Mouse (Mus musculus) thymus, postnatal 0 days (tissue): ENCODE measurements around the gene Ttyh2. TPM values are rescaled to one million over a fixed set of nuclear protein-coding genes. Genes with fewer than 3 reads are reported as not detected.

Source experiments
- DNase-seq: peaks from one replicate; pipeline ENCODE4 v3.0.0-alpha.2; 2015; ENCODE audit warnings: low spot score
- polyA plus RNA-seq: library from polyadenylated mRNA; unstranded; fragments of >200 nt; fragmentation: Nextera tagmentation; extraction: Ambion mirVana; gene quantifications from 2 replicates; pipeline ENCODE4 v1.2.1, GENCODE M21; 2015

Ttyh2 gene
- 11.1 and 12.2 TPM in 2 replicates for polyA plus RNA-seq

- DNase-seq = peak; percentile 43
Measured at GRCm38 (mm10) chr11:114675341-114675825, at the start of gene Ttyh2. Gene Ttyh2, plus strand, starts transcription at chr11:114675431.

DNA sequence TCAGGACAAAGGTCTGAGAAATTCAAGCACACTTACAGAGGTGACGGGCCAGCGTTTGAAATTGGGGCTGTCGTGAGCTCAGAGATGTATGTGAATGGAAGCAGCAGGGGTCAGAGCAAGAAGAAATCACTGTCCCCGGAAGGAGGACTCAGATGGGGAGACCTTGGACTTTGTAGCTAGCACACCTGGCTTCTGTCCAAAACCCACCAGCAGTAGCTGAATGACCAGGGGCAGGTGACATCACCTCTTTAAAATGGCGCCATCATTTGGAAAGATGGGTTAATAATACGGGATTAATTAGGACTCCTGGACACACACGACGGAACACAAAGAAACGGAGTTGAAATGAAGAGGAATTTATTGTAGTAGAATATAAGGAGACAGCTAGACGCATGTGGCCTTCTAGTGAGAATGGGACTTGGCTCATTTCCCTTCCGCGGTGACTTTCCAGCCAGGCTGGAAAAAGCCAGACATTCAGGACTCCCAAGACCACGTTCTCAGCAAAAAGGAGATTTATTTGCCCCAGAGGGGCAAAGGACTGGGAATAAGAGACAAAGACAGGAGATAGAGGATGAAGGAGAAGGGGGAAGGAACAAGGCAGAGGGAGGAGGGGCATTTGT is 49.0 kb upstream of the Ttyh2 start:
- DNase-seq = no peak

DNA sequence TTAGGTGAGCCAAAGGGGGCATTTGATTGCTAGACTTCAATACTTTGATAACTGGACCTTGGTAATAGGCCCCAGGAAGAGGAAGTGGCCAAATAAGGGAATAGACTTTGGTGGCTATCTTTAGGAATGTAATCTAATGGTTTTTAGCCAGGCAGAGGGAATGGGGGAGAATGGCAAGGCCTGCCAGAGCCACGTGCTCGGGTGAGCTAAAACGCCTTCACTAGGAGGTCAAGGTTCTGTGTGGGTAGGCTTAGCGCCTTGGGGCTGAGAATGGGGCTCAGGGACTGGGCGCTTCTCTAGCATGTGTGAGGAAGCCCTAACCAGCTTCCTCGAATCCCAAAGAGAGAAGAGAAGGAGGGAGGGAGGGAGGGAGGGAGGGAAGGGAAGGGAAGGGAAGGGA is 48.2 kb upstream of the Ttyh2 start:
- no peak for DNase-seq

DNA sequence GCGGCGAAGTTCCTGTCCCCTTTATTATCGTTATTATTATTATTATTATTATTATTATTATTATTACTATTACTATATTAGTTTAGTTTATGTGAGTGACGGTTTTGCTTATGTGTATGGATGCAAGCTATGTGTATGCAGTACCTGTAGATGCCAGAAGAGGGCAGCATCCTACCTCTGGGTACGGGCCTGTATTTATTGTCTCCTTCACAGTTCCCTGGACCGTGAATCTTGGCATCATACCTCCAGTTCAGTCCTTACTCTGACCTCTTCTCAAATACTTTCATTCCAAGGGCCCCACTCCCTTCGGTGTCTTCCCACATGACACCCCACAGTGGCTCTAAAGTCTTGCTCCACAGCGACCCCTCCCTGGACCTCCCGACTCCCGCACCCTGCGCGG is 47.2 kb upstream of the Ttyh2 start:
- DNase-seq = no peak

DNA sequence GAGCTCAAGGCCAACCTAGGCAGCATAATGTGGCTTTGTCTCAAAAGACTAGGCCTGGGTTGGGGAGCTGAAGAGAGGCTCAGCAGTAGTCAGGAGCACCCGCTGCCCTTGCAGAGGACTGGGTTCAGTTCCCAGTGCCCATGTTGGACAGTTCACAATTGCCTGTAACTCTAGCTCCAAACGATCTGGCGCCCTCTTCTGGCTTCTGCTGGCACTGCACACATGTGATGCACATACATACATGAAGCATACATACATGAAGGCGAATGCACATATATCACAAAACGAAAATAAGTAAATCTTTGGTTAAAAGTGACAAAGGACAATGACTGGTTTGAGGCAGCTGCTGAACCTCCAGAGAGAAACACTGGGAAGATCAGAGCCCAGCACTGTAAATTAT is 45.2 kb upstream of the Ttyh2 start:
- DNase-seq = no peak

- DNase-seq = no peak
Measured at GRCm38 (mm10) chr11:114632266-114632665, 43.0 kb upstream of the Ttyh2 start.

DNA sequence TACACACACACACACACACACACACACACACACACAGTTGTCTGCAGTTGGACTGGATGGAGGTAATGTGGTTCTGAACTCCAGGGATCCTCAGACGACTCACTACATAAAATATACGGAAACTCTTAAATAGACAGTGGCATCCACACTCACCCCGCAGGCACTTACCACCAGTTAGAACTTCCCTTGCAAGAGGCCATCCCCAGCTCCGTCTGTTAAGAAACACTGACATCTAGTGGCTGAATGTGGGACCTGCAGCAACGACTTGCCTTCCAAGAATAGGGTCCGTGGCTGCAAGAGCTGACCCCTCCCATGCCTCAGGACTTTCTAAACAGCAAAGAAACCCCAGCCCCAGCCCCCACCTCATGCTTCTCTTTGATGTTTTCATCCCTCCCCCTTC is 38.9 kb upstream of the Ttyh2 start:
- peak; percentile 87 for DNase-seq

- DNase-seq = no peak
Measured at GRCm38 (mm10) chr11:114636727-114637505, 38.3 kb upstream of the Ttyh2 start.

DNA sequence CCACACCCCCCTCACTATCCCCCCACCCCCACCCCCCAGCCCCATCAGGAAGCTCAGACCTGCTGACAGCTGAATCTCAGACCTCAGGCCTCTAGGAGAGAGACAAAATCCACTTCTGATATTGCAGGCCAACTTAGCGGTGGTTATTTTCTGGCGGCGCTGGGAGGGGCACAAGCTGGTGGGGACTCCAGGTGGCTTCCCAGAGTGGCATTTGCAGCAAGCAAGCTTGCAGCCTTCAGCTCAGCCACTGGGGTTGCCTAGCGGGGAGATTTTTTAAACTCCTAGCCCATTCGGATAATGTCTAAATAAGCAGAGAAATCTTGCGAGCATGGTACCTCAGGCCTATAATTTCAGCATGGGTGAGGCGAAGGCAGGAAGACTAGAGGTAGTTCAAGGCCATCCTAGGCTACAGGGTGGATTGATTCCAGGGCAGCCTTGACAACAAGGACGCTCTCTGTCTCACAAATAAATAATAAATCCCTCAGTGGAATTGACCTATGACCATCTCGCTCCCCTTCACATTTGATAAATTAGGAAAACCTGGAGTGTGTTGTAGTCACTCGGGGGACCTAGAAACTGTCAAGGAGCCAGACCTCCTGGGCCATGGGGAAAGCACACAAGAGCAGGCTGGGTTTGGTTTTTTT is 36.5 kb upstream of the Ttyh2 start:
- DNase-seq = peak; percentile 27

DNA sequence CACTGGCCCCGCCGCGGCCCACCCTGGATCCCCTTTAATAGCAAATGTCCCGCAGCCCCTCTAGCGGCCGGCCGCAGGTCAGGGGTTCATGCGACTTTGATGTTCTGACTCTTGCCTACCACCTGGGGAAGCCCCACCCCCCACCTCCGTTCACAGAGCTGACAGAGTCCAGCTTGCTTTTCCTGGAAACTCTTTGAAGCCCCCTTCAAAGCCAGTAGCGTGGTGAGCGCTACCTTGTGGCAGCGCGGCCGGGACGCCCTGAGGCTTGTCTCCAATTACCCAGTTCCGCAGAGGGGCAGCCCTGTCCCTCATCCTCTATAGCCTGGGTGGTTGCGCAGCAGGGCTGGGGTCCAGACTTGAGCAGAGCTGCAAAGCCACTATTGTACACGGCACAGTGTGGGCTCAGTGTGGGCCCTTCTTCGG is 35.5 kb upstream of the Ttyh2 start:
- peak; percentile 28 for DNase-seq

GRCm38 (mm10) chr11:114640658-114641057 is 34.6 kb upstream of the Ttyh2 start:
- DNase-seq = no peak

DNA sequence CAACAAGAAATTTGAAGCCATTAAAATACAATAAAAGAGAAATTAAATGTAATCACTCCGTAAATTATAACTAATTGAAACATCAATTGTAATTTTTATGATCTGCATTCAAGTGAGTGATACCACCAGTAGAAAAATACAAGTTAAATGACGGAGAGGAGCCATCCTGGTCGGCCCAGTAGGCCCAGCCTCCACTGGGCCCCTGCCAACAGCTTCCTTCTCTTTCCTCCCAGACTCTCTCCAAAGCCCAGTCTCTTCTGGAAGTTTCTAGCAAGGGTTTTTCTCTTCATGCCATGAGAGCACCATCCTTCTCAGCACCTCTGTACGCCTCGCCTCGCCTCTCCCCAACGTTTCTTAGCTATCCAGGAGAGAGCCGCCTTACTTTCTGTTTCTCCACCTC is 34.1 kb upstream of the Ttyh2 start:
- no peak for DNase-seq

DNA sequence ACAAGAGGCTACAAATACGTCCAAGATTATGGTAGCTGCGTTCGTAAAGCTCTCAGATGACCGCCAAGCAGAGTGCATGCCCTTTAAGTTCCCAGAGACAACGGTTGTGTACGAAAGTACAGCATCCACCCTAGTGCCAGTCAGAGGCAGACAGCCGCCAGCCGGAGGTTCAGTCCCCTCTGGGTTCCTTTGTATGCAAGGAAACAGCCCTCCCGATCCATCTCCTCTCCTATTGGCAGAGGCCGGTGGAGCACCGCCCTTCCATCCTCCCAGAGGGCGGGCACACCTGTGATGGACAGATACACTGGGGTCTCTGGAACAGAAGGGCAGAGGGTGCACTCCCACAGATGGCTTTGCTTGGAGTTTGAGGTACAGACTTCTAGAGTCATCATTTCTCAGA is 33.0 kb upstream of the Ttyh2 start:
- no peak for DNase-seq

- no peak for DNase-seq
Measured at GRCm38 (mm10) chr11:114642926-114643325, 32.3 kb upstream of the Ttyh2 start.

- DNase-seq = no peak
Measured at GRCm38 (mm10) chr11:114644122-114644521, 31.1 kb upstream of the Ttyh2 start.

GRCm38 (mm10) chr11:114649510-114649909 is 25.7 kb upstream of the Ttyh2 start:
- DNase-seq = no peak

DNA sequence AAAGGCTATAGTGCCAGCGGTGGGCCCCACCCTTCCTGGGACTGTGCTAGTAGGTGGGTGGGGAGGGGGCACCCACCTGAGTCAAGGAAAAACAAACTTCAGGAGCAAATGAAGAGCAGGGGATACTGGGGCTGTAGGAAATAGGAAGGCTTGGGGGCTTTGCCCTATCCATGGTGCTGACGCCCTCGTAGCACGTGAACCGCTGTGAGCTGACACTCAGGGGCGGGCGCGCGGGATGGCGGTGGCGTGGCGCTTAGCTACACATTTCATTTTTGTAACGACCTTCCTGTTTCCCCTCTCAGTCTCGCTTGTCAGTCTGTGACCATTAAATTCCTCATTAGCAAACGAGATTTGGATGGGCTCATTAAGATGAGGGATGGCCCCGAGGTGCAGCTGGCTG is 22.7 kb upstream of the Ttyh2 start:
- DNase-seq = peak; percentile 25

DNA sequence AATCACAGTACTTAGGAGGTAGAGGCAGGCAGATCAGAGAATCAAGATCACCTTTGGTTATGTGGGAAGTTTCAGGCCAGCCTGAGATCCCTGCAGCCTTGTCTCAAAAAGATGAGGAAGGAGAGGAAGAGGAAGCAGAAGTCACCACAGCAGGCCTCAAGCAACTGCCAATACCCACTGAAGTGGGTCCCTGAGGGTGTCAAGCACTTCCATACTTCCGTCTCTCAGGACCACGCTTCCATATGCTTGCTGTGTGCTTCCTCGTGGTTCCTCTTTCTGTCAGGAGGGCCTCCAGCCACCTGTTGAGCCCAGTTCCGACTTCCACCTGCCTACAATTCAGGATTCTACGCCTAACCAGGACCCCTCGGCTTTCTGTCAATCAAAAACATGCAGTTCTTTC is 21.6 kb upstream of the Ttyh2 start:
- no peak for DNase-seq

DNA sequence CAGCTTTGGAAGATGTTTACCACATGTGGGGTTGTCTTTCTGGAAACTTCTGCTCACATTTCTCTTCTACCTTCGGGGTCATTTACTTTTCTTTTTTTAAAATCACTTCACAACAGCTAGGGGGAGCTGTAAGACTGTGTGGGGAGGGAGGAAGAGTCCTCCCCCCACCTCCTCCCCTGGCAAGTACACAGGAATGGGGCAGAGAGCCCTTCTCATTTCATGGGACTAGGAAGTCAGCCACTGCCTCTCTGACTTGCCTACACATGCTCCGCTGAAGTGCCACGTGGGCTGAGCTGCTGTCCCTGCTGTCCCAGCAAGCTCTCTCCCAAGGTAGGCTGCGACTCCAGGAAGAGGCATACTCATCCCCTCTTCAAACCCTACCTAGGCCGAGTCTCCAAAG is 20.7 kb upstream of the Ttyh2 start:
- no peak for DNase-seq

GRCm38 (mm10) chr11:114655350-114656008 is 19.8 kb upstream of the Ttyh2 start:
- DNase-seq = no peak

- no peak for DNase-seq
Measured at GRCm38 (mm10) chr11:114656994-114657644, 18.1 kb upstream of the Ttyh2 start.
